Mouse (Mus musculus) stomach, embryonic 16.5 days (tissue): Measurements from ENCODE around the gene Myl3. TPM values are rescaled to one million over a fixed set of nuclear protein-coding genes. Genes with fewer than 3 reads are reported as not detected.

Experiments
- ATAC-seq: fragments of 200-750 bp; cut with Nextera tagmentation; 2 replicates; pipeline ENCODE4 v1.8.0; 2017; ENCODE audit warnings: moderate number of reproducible peaks, moderate TSS enrichment; ENCODE audit not compliant: insufficient read depth, low FRiP score
- H3K27ac ChIP-seq: fragments of 300-500 bp; sonication (generic); 2 replicates; pipeline ENCODE4 v1.5.1; 2014; ENCODE audit warnings: low read length
- H3K27me3 ChIP-seq: fragments of 300-500 bp; sonication (generic); 2 replicates; pipeline ENCODE4 v1.6.1; 2014; ENCODE audit warnings: low read length, control low read depth, mixed read lengths; ENCODE audit not compliant: control insufficient read depth, insufficient read depth
- H3K36me3 ChIP-seq: fragments of 300-500 bp; sonication (generic); 2 replicates; pipeline ENCODE4 v1.6.1; 2014; ENCODE audit warnings: low read length; ENCODE audit not compliant: control insufficient read depth, insufficient read depth
- H3K4me1 ChIP-seq: fragments of 300-500 bp; sonication (generic); 2 replicates; pipeline ENCODE4 v1.6.1; 2014; ENCODE audit warnings: low read length, control low read depth, mixed read lengths; ENCODE audit not compliant: control insufficient read depth, insufficient read depth
- H3K4me2 ChIP-seq: fragments of 300-500 bp; sonication (generic); 2 replicates; pipeline ENCODE4 v1.6.1; 2014; ENCODE audit warnings: low read depth, low read length, mixed read lengths
- H3K4me3 ChIP-seq: fragments of 300-500 bp; sonication (generic); replicated peaks from 2 replicates; pipeline ENCODE4 v1.5.1; 2014; ENCODE audit warnings: mild to moderate bottlenecking, low read length
- H3K9ac ChIP-seq: fragments of 300-500 bp; sonication (generic); 2 replicates; pipeline ENCODE4 v1.6.1; 2014; ENCODE audit warnings: low read length
- H3K9me3 ChIP-seq: fragments of 300-500 bp; sonication (generic); replicated peaks from 2 replicates; pipeline ENCODE4 v1.6.1; 2016; ENCODE audit warnings: low read length, control low read depth; ENCODE audit not compliant: control insufficient read depth
- WGBS: fragments of 180-500 bp; shearing (Covaris S2); extraction: QIAGEN DNeasy Blood & Tissue Kit; methylation state at CpG from one replicate; pipeline ENCODE4 v1.1.7; 2014; 5-methylcytosine and 5-hydroxymethylcytosine counted together
- polyA plus RNA-seq: library from polyadenylated mRNA; unstranded; fragments of >200 nt; fragmentation: Nextera tagmentation; extraction: Ambion mirVana; gene quantifications from 2 replicates; pipeline ENCODE4 v1.2.1, GENCODE M21; 2015

Myl3 gene
- polyA plus RNA-seq, 1 experiment from 2014 or later = 12.9 TPM

- peak overlapping the region; percentile 35; the same call in 1 of the 2 replicates for H3K9ac ChIP-seq
- no peaks in the 10 kb centered on the region; the same call in 1 of the 2 replicates for H3K36me3 ChIP-seq
- H3K27ac ChIP-seq = no peak overlapping the region; the same call in 1 of the 2 replicates
- WGBS = 72% methylated on average over 5 of the region's 5 CpGs
- H3K4me2 ChIP-seq = no peak overlapping the region
- H3K4me1 ChIP-seq = peaks cover 16% of the 10 kb centered on the region; the same call in 1 of the 2 replicates
- no peak for ATAC-seq
- no peaks in the 10 kb centered on the region for H3K9me3 ChIP-seq
- no peak overlapping the region for H3K4me3 ChIP-seq
- no peaks in the 10 kb centered on the region for H3K27me3 ChIP-seq
Observed at GRCm38 (mm10) chr9:110706784-110707183, 34.9 kb upstream of the Myl3 start.

DNA sequence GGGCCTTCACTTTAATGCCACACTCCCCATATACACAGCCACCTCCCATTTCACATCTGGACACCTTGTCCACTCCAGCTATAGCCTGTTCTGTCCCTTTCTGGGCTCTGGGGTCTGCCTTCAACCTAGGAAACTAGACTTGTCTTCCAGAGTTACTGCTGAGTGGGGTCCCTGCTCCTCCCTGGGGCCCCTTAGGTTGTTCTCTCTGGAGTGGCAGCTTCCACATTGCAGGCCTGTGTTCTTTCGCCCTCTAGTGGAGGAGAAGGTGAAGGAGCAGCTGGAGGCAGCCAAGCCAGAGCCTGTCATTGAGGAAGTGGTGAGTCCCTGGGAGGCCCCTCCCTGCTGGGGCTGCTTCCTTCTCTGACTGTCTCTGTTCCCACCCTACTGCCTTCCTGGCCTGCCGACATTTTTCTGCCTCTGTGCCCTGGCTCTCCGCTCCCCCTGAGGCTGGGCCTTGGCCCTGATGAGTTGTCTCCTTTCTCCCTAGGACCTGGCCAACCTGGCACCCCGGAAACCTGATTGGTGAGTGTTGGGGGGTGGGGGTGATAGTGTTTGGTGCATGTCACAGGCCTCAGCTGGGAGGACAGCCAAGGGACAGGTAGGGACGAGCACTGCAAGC is 31.9 kb upstream of the Myl3 start:
- Histone ChIP-seq H3K4me2 (peak overlapping the region; percentile 46), H3K27me3 (no peaks in the 10 kb centered on the region), H3K36me3 (peaks cover 4% of the 10 kb centered on the region; the same call in 1 of the 2 replicates), H3K9ac (peak overlapping the region; percentile 68), H3K27ac (peak overlapping the region; percentile 61), H3K4me3 (peak overlapping the region; percentile 29), H3K9me3 (no peaks in the 10 kb centered on the region), H3K4me1 (peaks cover 6% of the 10 kb centered on the region; the same call in 1 of the 2 replicates)
- ATAC-seq = peak; percentile 90
- 27% methylated on average over 5 of the region's 5 CpGs for WGBS

DNA sequence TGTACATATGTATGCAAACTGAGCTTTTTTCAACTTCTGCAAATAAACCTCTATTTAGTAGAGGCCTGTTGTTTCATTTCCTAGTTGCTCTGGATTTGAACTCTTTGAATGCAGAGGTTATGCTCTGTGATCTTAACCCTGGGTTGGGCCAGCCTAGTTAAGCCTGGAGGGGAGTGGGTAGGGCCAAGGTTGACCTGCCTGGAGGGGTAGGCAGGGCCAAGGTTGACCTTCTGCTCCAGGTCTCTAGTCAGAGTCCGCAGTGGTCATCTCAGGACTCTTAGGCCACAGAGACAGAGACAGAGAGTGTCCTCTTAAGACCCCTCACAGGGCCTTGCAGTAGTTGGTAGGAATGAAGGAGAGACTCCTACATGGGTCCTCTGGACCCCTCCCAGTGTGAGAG is 30.1 kb upstream of the Myl3 start:
- Histone ChIP-seq H3K27me3 (no peaks in the 10 kb centered on the region), H3K36me3 (peaks cover 4% of the 10 kb centered on the region; the same call in 1 of the 2 replicates), H3K9ac (no peak overlapping the region), H3K27ac (no peak overlapping the region), H3K4me2 (no peak overlapping the region), H3K9me3 (no peaks in the 10 kb centered on the region), H3K4me3 (no peak overlapping the region), H3K4me1 (peaks cover 6% of the 10 kb centered on the region; the same call in 1 of the 2 replicates)
- ATAC-seq = no peak
- WGBS = 86% methylated on average over 1 of the region's 1 CpGs

DNA sequence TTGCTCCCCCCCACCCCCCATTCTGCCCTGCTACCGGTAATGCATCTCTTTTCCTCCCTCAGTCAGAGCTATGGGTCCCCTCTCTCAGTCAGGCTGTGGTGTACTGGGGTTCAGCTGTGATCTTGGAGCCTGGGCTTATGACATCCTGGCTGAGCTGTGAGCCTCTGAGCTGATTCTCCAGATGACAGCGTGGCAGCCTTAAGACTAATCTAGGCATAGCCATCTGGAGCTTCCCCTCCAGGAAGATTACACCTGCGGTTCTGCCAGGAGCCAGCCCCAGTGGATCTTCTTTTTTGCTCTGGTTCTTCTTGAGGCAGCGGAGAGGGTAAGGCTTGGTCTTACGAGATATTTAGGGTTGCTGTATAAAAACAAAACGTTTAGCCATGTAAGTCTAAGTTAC is 29.7 kb upstream of the Myl3 start:
- H3K27ac ChIP-seq = no peak overlapping the region
- WGBS = 89% methylated on average over 6 of the region's 6 CpGs

DNA sequence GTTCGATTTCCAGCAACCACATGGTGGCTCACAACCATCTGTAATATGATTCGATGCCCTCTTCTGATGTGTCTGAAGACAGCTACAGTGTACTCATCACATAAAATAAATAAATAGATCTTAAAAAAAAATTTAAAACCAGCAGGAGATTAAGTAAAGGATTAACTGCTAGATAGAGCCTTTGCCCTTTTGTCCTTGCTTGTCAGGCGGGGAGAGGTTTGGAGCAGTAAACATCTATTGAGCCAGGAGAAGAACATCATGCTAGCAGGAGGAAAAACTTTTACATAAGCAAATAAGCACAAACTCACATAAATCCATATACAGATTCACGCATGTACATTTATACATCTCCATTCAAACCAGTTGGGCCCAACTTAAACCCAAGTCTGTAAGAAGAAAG is 29.1 kb upstream of the Myl3 start:
- peaks cover 4% of the 10 kb centered on the region; the same call in 1 of the 2 replicates for H3K36me3 ChIP-seq
- no peaks in the 10 kb centered on the region for H3K27me3 ChIP-seq
- no peak overlapping the region for H3K4me2 ChIP-seq
- peaks cover 6% of the 10 kb centered on the region; the same call in 1 of the 2 replicates for H3K4me1 ChIP-seq
- H3K9ac ChIP-seq = no peak overlapping the region
- no peaks in the 10 kb centered on the region for H3K9me3 ChIP-seq
- ATAC-seq = no peak
- H3K27ac ChIP-seq = no peak overlapping the region
- 79% methylated on average over 4 of the region's 4 CpGs for WGBS
- no peak overlapping the region for H3K4me3 ChIP-seq

More for the DNA sequence above, 29.7 kb upstream of the Myl3 start:
- H3K36me3 ChIP-seq = peaks cover 4% of the 10 kb centered on the region; the same call in 1 of the 2 replicates
- H3K4me3 ChIP-seq = no peak overlapping the region
- H3K9me3 ChIP-seq = no peaks in the 10 kb centered on the region
- peaks cover 6% of the 10 kb centered on the region; the same call in 1 of the 2 replicates for H3K4me1 ChIP-seq
- no peak for ATAC-seq
- no peak overlapping the region for H3K9ac ChIP-seq
- H3K27me3 ChIP-seq = no peaks in the 10 kb centered on the region
- H3K4me2 ChIP-seq = no peak overlapping the region

- peaks cover 4% of the 10 kb centered on the region; the same call in 1 of the 2 replicates for H3K36me3 ChIP-seq
- no peak overlapping the region for H3K4me3 ChIP-seq
- 52% methylated on average over 1 of the region's 1 CpGs for WGBS
- H3K27me3 ChIP-seq = no peaks in the 10 kb centered on the region
- no peak overlapping the region for H3K9ac ChIP-seq
- no peaks in the 10 kb centered on the region for H3K9me3 ChIP-seq
- no peak for ATAC-seq
- peaks cover 6% of the 10 kb centered on the region; the same call in 1 of the 2 replicates for H3K4me1 ChIP-seq
- H3K27ac ChIP-seq = no peak overlapping the region
- H3K4me2 ChIP-seq = no peak overlapping the region
Observed at GRCm38 (mm10) chr9:110713389-110713788, 28.3 kb upstream of the Myl3 start.

GRCm38 (mm10) chr9:110715426-110715825 is 26.2 kb upstream of the Myl3 start:
- WGBS = 53% methylated on average over 1 of the region's 1 CpGs
- no peak for ATAC-seq
- Histone ChIP-seq H3K36me3 (0 out of 2 replicates have a peak, but pooled peaks cover 4% of the 10 kb centered on the region), H3K4me1 (no peaks in the 10 kb centered on the region), H3K27me3 (no peaks in the 10 kb centered on the region), H3K4me2 (no peak overlapping the region), H3K9ac (no peak overlapping the region), H3K4me3 (no peak overlapping the region), H3K9me3 (no peaks in the 10 kb centered on the region), H3K27ac (no peak overlapping the region)

DNA sequence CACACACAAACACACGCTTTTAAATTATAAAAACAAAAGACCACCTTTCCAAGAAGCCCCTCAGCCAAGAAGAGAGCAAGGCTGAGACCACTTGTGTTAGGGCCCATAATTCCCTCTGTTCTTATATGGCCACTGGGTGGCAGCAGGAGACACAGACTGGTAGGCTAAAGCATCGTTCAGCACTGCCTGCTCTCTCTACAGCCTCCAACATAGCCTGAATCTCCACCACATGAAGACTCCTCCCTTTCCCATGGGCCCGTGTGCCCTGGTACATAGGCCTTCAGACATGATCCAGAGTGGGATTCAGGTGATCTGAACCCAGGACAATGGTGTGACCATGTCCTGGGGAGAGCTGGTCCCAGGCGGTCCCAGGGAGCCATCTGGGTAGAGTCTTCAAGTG is 24.9 kb upstream of the Myl3 start:
- peak; percentile 64; the same call in 1 of the 2 replicates for ATAC-seq
- H3K4me2 ChIP-seq = no peak overlapping the region
- H3K27me3 ChIP-seq = no peaks in the 10 kb centered on the region
- 0 out of 2 replicates have a peak, but pooled peaks cover 4% of the 10 kb centered on the region for H3K36me3 ChIP-seq
- H3K9me3 ChIP-seq = no peaks in the 10 kb centered on the region
- H3K4me1 ChIP-seq = no peaks in the 10 kb centered on the region
- H3K4me3 ChIP-seq = no peak overlapping the region
- H3K9ac ChIP-seq = no peak overlapping the region
- WGBS = 29% methylated on average over 4 of the region's 4 CpGs
- no peak overlapping the region for H3K27ac ChIP-seq

GRCm38 (mm10) chr9:110718071-110718470 is 23.6 kb upstream of the Myl3 start:
- no peak overlapping the region for H3K9ac ChIP-seq
- ATAC-seq = no peak
- no peaks in the 10 kb centered on the region for H3K27me3 ChIP-seq
- WGBS = 86% methylated on average over 6 of the region's 6 CpGs
- H3K4me2 ChIP-seq = no peak overlapping the region
- 0 out of 2 replicates have a peak, but pooled peaks cover under 1% of the 10 kb centered on the region for H3K36me3 ChIP-seq
- no peak overlapping the region for H3K27ac ChIP-seq
- no peak overlapping the region for H3K4me3 ChIP-seq
- no peaks in the 10 kb centered on the region for H3K9me3 ChIP-seq
- no peaks in the 10 kb centered on the region for H3K4me1 ChIP-seq
